Mouse (Mus musculus) ovary, adult 18-20 months (tissue): ENCODE results near the gene Taf5.

Experiments
- DNase-seq: peaks from one replicate; pipeline ENCODE4 v3.0.0; 2022; ENCODE audit warnings: low spot score, mixed read lengths

Taf5 gene

GRCm38 (mm10) chr19:47067096-47067882 is at the start of gene Taf5:
Gene Taf5, plus strand, starts transcription at chr19:47067746.
- DNase-seq, result peak; percentile 95

- DNase-seq, result no peak
Measured at GRCm38 (mm10) chr19:47017831-47018230, 49.7 kb upstream of the Taf5 start.

GRCm38 (mm10) chr19:47018330-47018729 is 49.2 kb upstream of the Taf5 start:
- no peak for DNase-seq

- DNase-seq, result no peak
Measured at GRCm38 (mm10) chr19:47019326-47019725, 48.2 kb upstream of the Taf5 start.

- no peak for DNase-seq
Measured at GRCm38 (mm10) chr19:47022709-47023108, 44.8 kb upstream of the Taf5 start.

- DNase-seq, result no peak
Measured at GRCm38 (mm10) chr19:47023546-47023945, 44.0 kb upstream of the Taf5 start.

- DNase-seq, result no peak
Measured at GRCm38 (mm10) chr19:47024954-47025353, 42.6 kb upstream of the Taf5 start.

GRCm38 (mm10) chr19:47026513-47026912 is 41.0 kb upstream of the Taf5 start:
- DNase-seq, result no peak

GRCm38 (mm10) chr19:47029796-47030195 is 37.8 kb upstream of the Taf5 start:
- no peak for DNase-seq

GRCm38 (mm10) chr19:47031770-47032169 is 35.8 kb upstream of the Taf5 start:
- DNase-seq, result no peak

GRCm38 (mm10) chr19:47034916-47035315 is 32.6 kb upstream of the Taf5 start:
- DNase-seq, result no peak

- no peak for DNase-seq
Measured at GRCm38 (mm10) chr19:47036596-47036995, 30.9 kb upstream of the Taf5 start.

GRCm38 (mm10) chr19:47040720-47041473 is 26.6 kb upstream of the Taf5 start:
- no peak for DNase-seq

GRCm38 (mm10) chr19:47043608-47044007 is 23.9 kb upstream of the Taf5 start:
- no peak for DNase-seq

- DNase-seq, result no peak
Measured at GRCm38 (mm10) chr19:47046343-47046742, 21.2 kb upstream of the Taf5 start.

- no peak for DNase-seq
Measured at GRCm38 (mm10) chr19:47047236-47047833, 20.2 kb upstream of the Taf5 start.

GRCm38 (mm10) chr19:47049061-47049460 is 18.5 kb upstream of the Taf5 start:
- no peak for DNase-seq

- no peak for DNase-seq
Measured at GRCm38 (mm10) chr19:47049840-47050239, 17.7 kb upstream of the Taf5 start.

GRCm38 (mm10) chr19:47050271-47051032 is 17.1 kb upstream of the Taf5 start, which contains the start of gene Pcgf6:
Gene Pcgf6, minus strand, starts transcription at chr19:47050906.
- peak; percentile 46 for DNase-seq

- no peak for DNase-seq
Measured at GRCm38 (mm10) chr19:47052927-47053326, 14.6 kb upstream of the Taf5 start.

GRCm38 (mm10) chr19:47053471-47053870 is 14.1 kb upstream of the Taf5 start:
- no peak for DNase-seq

GRCm38 (mm10) chr19:47057684-47058083 is 9.9 kb upstream of the Taf5 start:
- no peak for DNase-seq
